Mouse (Mus musculus) lung, postnatal 0 days (tissue): Measurements from ENCODE around the gene Ttll9.

Source experiments
- CTCF ChIP-seq: IDR thresholded peaks from 2 replicates; pipeline ENCODE4 v1.5.1; 2016; ENCODE audit warnings: antibody characterized with exemption, mild to moderate bottlenecking
- EP300 ChIP-seq: IDR thresholded peaks from 2 replicates; pipeline ENCODE4 v1.6.1; 2016; ENCODE audit warnings: antibody characterized with exemption, mild to moderate bottlenecking, control low read depth

- TF ChIP-seq EP300 (no peak), CTCF (no peak)
Measured at GRCm38 (mm10) chr2:152941776-152942175, 20.5 kb upstream of the Ttll9 start.
